Mouse (Mus musculus) C2C12 (cell line): Measurements from ENCODE around the gene Cdkl4. TPM values are rescaled to one million over a fixed set of nuclear protein-coding genes. Genes with fewer than 3 reads are reported as not detected.

ENCODE experiments used
- H3K27me3 ChIP-seq: one replicate; pipeline ENCODE4 v1.6.1; 2011; ENCODE audit not compliant: control insufficient read depth, insufficient read depth, insufficient read length
- H3K36me3 ChIP-seq: one replicate; pipeline ENCODE4 v1.6.1; 2011; ENCODE audit not compliant: control insufficient read depth, insufficient read depth
- H3K4me3 ChIP-seq: one replicate; pipeline ENCODE4 v1.5.1; 2011; ENCODE audit warnings: mild to moderate bottlenecking, control low read depth; ENCODE audit not compliant: poor library complexity, insufficient read depth, severe bottlenecking
- H3K79me2 ChIP-seq: one replicate; pipeline ENCODE4 v1.6.1; 2011; ENCODE audit not compliant: control insufficient read depth, insufficient read depth
- H3K79me3 ChIP-seq: one replicate; pipeline ENCODE4 v1.6.1; 2011; ENCODE audit warnings: low read depth, control low read depth
- H3ac ChIP-seq: one replicate; pipeline ENCODE3; 2011; ENCODE audit warnings: low read depth; ENCODE audit not compliant: control insufficient read depth, insufficient read length
- CEBPB ChIP-seq: IDR thresholded peaks from one replicate; pipeline ENCODE4 v1.6.1; 2011; ENCODE audit warnings: low read depth, mild to moderate bottlenecking, control low read depth, moderate library complexity
- CTCF ChIP-seq: IDR thresholded peaks from one replicate; pipeline ENCODE4 v1.5.1; 2011; ENCODE audit not compliant: control insufficient read depth, insufficient read depth, insufficient read length
- FOSL1 ChIP-seq: IDR thresholded peaks from one replicate; pipeline ENCODE4 v1.8.0; 2011; ENCODE audit warnings: mild to moderate bottlenecking, low read length; ENCODE audit not compliant: poor library complexity, insufficient read depth, severe bottlenecking
- MAX ChIP-seq: IDR thresholded peaks from one replicate; pipeline ENCODE4 v1.6.1; 2011; ENCODE audit warnings: mild to moderate bottlenecking, control low read depth
- MYOD1 ChIP-seq: IDR thresholded peaks from one replicate; pipeline ENCODE4 v1.6.1; 2011; ENCODE audit warnings: low read depth; ENCODE audit not compliant: control insufficient read depth, insufficient read length
- MYOG ChIP-seq: IDR thresholded peaks from one replicate; pipeline ENCODE4 v1.6.1; 2011; ENCODE audit not compliant: control insufficient read depth, insufficient read length; ENCODE audit errors: extremely low read depth
- USF1 ChIP-seq: IDR thresholded peaks from one replicate; pipeline ENCODE4 v1.6.1; 2011; ENCODE audit warnings: low read depth, mild to moderate bottlenecking, control low read depth, moderate library complexity
- polyA plus RNA-seq: library from polyadenylated mRNA; unstranded; fragments of >200 nt; fragmentation: generic; extraction: Trizol; gene quantifications from one replicate; pipeline ENCODE4 v1.2.1, GENCODE M21; 2012; ENCODE audit warnings: missing spikeins

Gene Cdkl4
- polyA plus RNA-seq, 1 experiment: not detected

- Histone ChIP-seq H3K36me3 (no peaks in the 10 kb centered on the region), H3K27me3 (no peaks in the 10 kb centered on the region), H3K79me2 (no peaks in the 10 kb centered on the region), H3ac (no peak overlapping the region), H3K4me3 (no peak overlapping the region), H3K79me3 (no peaks in the 10 kb centered on the region)
- TF ChIP-seq CTCF: no peak
- TF ChIP-seq FOSL1: no peak
- TF ChIP-seq MAX: no peak
- no peak for TF ChIP-seq MYOG
- no peak for TF ChIP-seq MYOD1
Observed at GRCm38 (mm10) chr17:80496607-80497170, 80.9 kb downstream of the Cdkl4 start.

- Histone ChIP-seq H3K79me2 (no peaks in the 10 kb centered on the region), H3K27me3 (no peaks in the 10 kb centered on the region), H3K79me3 (no peaks in the 10 kb centered on the region), H3K4me3 (no peak overlapping the region), H3ac (no peak overlapping the region), H3K36me3 (no peaks in the 10 kb centered on the region)
- TF ChIP-seq USF1 (no peak), MYOG (no peak), CTCF (no peak), CEBPB (no peak), MAX (no peak)
Observed at GRCm38 (mm10) chr17:80496185-80496584, 81.4 kb downstream of the Cdkl4 start.

- Histone ChIP-seq H3K36me3 (no peaks in the 10 kb centered on the region), H3K4me3 (no peak overlapping the region), H3K27me3 (no peaks in the 10 kb centered on the region), H3ac (no peak overlapping the region), H3K79me3 (no peaks in the 10 kb centered on the region), H3K79me2 (no peaks in the 10 kb centered on the region)
- TF ChIP-seq USF1: no peak
- no peak for TF ChIP-seq MYOG
- no peak for TF ChIP-seq FOSL1
- no peak for TF ChIP-seq MYOD1
Observed at GRCm38 (mm10) chr17:80493891-80494290, 83.7 kb downstream of the Cdkl4 start.

- H3ac ChIP-seq: no peak overlapping the region
- H3K79me3 ChIP-seq: no peaks in the 10 kb centered on the region
- no peaks in the 10 kb centered on the region for H3K36me3 ChIP-seq
- no peak for TF ChIP-seq MYOG
- TF ChIP-seq CEBPB: no peak
- no peak for TF ChIP-seq MYOD1
- TF ChIP-seq CTCF: no peak
- TF ChIP-seq USF1: no peak
- H3K27me3 ChIP-seq: no peaks in the 10 kb centered on the region
- no peaks in the 10 kb centered on the region for H3K79me2 ChIP-seq
- no peak overlapping the region for H3K4me3 ChIP-seq
Observed at GRCm38 (mm10) chr17:80492811-80493210, 84.8 kb downstream of the Cdkl4 start.

GRCm38 (mm10) chr17:80492274-80492673 is 85.3 kb downstream of the Cdkl4 start:
- no peak for TF ChIP-seq MYOG
- no peak for TF ChIP-seq FOSL1
- no peak for TF ChIP-seq MAX
- no peak for TF ChIP-seq CEBPB
- TF ChIP-seq MYOD1: no peak
- no peak for TF ChIP-seq CTCF
- TF ChIP-seq USF1: no peak
- H3K4me3 ChIP-seq: no peak overlapping the region
- H3K27me3 ChIP-seq: no peaks in the 10 kb centered on the region
- H3K79me3 ChIP-seq: no peaks in the 10 kb centered on the region
- H3K79me2 ChIP-seq: no peaks in the 10 kb centered on the region
- no peaks in the 10 kb centered on the region for H3K36me3 ChIP-seq
- no peak overlapping the region for H3ac ChIP-seq

GRCm38 (mm10) chr17:80490166-80490565 is 87.4 kb downstream of the Cdkl4 start:
- H3K27me3 ChIP-seq: no peaks in the 10 kb centered on the region
- no peak overlapping the region for H3ac ChIP-seq
- H3K4me3 ChIP-seq: no peak overlapping the region
- no peaks in the 10 kb centered on the region for H3K79me2 ChIP-seq
- no peaks in the 10 kb centered on the region for H3K79me3 ChIP-seq
- TF ChIP-seq CTCF (no peak), USF1 (no peak), CEBPB (no peak), MYOG (no peak), FOSL1 (no peak), MAX (no peak), MYOD1 (no peak)
- no peaks in the 10 kb centered on the region for H3K36me3 ChIP-seq

- Histone ChIP-seq H3K4me3 (no peak overlapping the region), H3K79me2 (no peaks in the 10 kb centered on the region)
- TF ChIP-seq FOSL1 (no peak), CTCF (no peak), MYOD1 (no peak), MAX (no peak), CEBPB (no peak), USF1 (no peak), MYOG (no peak)
Observed at GRCm38 (mm10) chr17:80488918-80489317, 88.7 kb downstream of the Cdkl4 start.

More at GRCm38 (mm10) chr17:80488918-80489317, 88.7 kb downstream of the Cdkl4 start:
- Histone ChIP-seq H3K36me3 (no peaks in the 10 kb centered on the region), H3ac (no peak overlapping the region), H3K79me3 (no peaks in the 10 kb centered on the region), H3K27me3 (no peaks in the 10 kb centered on the region)
